Mouse (Mus musculus) cerebellum, postnatal 10 days (tissue): ENCODE measurements around the gene Zfr2.
A peak's percentile ranks its signal among the peaks of the same experiment; 100 is the strongest.

ENCODE experiments used
- DNase-seq, 2 experiments: peaks; one replicate each; pipeline ENCODE4 v3.0.0; 2021; ENCODE audit warnings: mixed read lengths in 2 of 2

The Zfr2 gene

DNA sequence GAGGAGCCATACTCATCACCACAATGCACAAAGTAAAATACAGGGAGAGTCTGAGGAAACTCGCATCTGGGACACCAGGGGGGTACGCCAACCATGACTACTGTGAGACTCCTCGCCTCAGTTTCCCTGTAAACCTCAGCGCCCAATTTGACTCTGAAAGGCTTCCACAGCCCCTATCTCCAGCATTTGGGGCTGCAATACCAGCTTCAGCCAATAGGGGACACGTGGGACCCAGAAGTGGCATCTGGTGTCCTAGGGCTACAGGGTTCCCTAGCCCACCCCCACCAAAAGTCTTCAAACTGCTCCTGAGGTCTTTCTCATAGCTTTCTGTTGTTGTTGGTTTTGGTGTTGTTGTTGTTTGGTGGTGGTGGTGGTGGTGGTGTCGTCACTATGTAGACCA, 55.6 kb downstream of the Zfr2 start:
- DNase-seq: peak; percentile 75 to 85

DNA sequence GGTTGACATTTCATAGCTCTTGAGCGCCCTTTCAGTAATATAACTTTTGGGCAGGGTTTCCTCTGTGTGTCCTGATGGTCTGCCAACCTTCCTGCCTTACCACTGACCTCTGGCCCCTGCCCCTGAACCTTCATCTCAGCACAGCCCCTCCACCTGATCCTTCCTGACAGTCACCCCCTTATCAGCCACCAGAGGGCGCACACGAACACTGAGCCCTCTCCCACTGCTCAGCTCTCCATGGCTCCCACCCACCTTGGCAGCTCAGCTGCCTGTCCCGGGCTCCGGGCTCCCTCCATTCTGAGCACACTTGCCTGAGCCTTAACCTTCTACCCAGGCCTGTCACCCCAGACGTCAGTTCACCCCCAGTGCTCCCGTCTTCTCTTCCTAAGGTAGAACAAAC, 56.3 kb downstream of the Zfr2 start:
- DNase-seq: peak; percentile 83

DNA sequence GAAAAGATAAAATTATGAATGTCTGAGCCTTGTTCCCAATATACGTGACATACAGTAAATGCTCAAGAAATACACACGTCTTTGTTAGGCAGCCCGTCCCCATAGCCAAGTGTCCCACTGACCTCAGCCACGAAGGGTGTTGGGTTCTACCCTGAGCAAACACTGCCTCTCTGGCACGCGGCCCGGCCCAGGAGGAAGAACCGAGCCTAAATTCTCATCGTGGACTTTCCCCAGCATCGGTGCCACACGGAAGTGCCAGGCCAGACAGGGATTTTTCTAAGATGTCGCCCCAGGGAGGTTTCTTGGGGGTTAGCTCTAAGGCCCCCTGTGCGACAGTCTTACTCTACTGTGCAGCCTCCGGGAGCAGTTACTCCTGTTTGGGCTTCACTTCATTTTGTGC, 56.9 kb downstream of the Zfr2 start:
- DNase-seq: peak in 1 of 2 experiments; percentile 32

DNA sequence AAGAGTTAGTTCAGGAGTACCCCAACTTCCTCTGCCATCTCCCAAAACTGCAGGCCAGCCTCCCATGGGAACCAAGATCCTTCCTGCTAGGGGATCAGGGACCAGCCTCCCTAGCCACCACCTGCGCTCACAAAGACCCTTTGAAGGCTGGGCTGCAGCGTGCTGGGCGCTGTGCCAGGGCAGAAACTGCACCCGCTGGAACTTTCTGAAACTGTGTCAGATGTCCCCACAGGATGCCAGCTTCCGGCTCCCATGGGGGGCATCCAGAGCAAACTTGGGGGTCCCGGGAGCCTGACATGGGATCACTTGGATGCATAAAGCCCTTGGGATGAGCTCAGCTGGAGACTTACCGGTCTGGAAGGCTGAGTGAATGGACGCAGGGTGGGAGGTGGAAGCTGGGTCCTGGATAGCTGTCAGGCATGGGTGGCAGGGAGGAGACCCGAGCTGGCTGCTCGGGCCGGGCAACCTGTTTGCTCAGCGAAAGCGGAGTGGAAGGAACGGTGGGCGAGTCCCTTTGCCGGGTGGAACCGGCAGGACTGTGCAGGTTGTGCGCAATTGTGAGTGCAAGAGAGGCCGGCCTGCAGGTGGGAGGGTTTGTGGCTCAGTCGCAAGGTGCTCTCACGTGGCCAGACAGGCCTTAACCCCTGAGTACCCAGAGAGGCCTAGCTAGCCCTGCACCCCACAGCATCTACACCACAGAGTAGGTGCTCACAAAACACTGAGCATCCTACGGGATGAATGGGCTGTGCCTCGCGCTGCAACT, 57.9 kb downstream of the Zfr2 start:
- DNase-seq: peak; percentile 54

DNA sequence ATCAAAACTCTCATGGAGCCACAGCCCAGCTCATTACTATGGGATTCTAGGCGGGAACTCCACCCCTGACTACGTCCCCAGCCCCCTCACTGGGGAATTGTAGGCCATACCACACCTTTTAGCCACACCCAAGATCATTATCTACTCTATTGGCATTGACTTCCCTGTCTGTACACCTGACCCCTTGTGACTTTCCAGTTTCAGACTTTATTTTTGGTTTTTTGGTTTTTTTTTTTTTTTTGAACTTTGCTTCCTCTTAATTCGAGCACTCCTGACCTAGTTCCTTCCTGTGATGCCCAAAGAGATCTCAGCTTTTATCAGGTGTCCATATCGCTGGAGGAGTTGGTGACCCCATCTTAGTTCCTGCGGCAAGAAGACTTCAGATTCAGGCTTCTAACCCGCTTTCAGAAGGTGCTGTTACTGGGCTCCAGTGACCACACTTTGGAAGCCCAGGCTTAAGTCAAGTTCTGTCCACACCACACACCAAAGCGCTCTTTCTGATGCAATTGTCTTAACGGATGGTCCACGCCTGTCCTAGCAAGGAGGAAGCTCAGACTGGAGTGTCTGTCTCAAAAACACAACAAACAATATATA, 58.7 kb downstream of the Zfr2 start, which contains the start of gene Tjp3:
Gene Tjp3 (minus strand): TSS at position 71 of the 594 bp plus-strand sequence.
- no peak for DNase-seq

DNA sequence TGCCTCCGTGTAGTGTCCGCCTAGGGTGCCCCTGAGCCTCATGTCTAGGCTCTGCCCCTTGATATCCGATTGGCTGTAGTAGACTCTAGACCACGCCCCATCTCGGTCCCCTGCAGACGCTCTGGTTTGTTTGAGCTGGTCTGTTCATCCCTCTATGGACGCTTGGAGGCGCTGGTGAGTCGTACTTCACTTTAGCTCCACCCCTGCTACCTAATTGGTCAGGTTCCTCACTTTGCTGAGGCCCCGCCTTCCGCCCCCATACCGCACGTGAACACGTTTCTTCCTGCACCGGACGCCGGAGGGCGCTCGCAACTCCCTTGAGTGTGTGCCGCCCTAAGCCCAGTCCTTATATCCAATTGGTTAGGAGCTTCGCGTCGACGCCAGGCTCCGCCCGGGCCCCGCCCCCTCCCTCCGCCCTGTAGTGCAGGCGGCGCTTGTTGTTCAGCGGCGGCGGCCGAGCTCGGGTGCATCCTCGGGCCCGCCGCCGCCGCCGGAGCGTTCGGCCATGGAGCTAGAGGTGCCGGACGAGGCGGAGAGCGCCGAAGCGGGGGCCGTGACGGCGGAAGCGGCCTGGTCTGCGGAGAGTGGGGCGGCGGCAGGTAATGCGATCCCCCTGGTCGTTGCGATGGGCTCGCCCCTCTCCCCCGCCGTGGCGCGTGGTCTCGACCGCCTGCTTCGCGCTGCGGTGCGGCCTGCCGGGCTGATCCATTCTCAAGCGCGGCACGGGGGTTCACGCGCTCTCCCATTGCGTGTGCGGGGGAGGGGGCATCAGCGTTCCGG, 59.8 kb downstream of the Zfr2 start, which contains the start of gene Pip5k1c:
Gene Pip5k1c (plus strand): TSS at position 410 of the 780 bp plus-strand sequence.
- DNase-seq: peak; percentile 99

DNA sequence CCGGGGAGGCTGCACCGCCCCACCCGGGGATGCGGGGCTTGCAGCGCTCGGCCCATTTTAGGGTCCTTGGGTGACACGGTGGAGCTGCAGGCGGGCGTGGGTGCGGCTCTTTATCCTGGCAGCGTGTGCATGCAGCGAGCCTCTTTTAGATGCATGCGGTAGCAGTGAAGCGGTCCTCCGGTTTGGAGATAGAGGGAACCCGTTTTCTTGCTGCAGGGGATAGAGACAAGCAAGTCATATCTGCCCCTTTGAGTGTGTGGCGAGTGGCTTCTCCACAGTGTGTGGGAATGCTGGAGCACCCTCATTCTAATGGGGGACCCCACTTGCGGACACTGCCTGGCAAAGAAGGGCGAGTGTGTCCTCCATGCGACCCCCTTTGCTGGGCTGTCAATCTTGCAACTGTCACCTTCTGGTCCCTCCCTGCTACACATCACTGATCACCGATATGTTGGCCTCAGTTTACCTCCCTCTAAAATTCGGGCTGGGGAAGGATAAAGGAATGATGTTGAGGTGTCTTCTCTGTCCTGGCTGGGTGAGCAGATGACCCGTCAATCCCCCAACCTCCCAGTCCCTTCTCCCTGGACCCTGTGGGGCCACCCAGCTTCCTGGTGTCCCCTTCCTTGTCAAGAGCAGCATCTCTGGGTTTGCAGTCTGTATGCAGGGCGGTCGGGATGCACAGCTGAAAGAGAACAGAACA, 60.5 kb downstream of the Zfr2 start:
- no peak for DNase-seq

- DNase-seq: peak; percentile 78 to 79
These were observed 61.5 kb downstream of the Zfr2 start for GRCm38 (mm10) chr10:81294442-81294841.

DNA sequence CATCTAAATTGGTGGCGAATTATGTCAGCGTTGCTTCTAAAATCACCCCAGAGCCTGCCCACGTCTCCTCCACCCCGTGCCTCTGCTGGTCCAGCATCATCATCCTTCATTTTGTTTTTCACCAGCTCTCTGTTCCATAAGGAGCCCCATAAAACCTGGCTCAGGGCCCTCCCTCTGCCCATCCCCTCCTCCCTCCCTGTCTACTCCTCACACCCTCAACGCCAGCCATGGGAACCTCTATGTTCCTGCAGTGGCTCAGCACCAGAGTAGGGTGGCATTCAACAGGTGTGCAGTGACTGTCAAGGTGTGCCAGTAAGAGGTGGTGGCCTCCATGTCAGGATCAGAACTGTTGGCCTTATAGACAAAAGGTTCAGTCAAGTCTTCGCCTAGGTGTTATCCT, 62.2 kb downstream of the Zfr2 start:
- peak in 1 of 2 experiments; percentile 44 for DNase-seq

GRCm38 (mm10) chr10:81297246-81297645, 64.3 kb downstream of the Zfr2 start:
- no peak for DNase-seq

DNA sequence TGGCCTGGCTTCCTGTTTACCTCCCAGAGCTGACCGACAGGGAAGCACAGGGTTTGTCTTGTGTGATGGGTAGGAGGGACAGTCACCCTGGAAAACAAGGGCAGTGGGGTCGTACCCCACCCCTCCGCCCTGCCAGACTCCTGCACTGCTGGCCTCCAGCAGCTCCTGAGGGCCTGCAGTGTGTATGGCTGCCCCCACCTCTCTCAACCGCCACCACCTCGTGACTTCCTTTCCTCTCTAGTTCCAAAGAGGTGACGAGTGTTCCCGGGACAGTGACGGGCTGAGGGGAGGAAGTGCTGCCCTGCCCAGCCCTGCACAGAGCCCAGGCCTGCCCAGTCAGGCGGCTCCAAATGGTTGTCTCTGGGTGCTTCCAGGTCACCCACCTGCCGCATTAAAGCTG, 64.9 kb downstream of the Zfr2 start:
- DNase-seq: no peak

DNA sequence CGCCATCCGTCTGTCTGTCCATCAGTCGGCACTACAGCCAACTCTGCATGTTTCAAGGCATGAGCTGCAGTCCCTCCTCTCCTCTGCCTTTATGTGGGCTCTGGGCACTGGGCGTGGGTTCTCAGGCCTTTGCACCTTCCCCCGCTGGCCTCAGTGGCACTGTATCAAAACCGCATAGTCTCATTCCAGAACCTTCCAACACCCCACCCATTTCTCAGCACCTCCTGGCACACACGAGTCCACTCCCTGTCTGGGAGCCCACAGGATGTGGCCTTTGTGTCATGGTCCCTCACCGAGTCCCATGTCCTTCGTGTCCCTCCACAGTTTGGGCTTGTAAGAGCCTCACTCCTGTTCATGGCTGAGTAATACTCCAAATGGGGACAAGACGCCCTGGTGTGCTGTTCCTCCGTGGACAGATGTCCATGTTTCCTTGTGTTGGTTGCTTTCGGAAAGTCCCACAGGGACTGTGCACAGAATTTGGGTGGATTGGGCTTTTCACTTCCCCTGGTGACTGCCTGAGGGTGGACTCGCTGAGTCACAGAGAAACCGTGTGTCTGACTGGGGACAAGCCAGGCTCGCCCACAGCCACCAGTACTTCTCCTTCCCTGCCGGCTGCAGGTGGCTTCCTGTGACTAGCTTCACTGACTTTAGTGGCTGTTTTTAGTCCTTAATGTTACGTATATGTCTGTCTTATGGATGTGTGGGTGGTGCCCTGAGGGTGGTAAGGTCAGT, 65.6 kb downstream of the Zfr2 start:
- DNase-seq: no peak

GRCm38 (mm10) chr10:81299585-81300351, 66.8 kb downstream of the Zfr2 start:
- DNase-seq: no peak

GRCm38 (mm10) chr10:81300352-81300907, 67.5 kb downstream of the Zfr2 start:
- no peak for DNase-seq

- DNase-seq: peak; percentile 68 to 78
These were observed 68.4 kb downstream of the Zfr2 start for GRCm38 (mm10) chr10:81301321-81301720.
